Mouse (Mus musculus) c-Kit-positive CD71-positive TER-119-negative erythroid progenitor cells, embryonic 14.5 days (primary cell): ENCODE measurements around the gene Sphk2.

Experiments
- DNase-seq: peaks from one replicate; pipeline ENCODE4 v3.0.0-alpha.2; 2013; ENCODE audit warnings: low read depth

Gene Sphk2

GRCm38 (mm10) chr7:45710477-45711191, 7.2 kb downstream of the Sphk2 start:
- no peak for DNase-seq

- no peak for DNase-seq
Observed at GRCm38 (mm10) chr7:45709677-45710355, 8.0 kb downstream of the Sphk2 start.

GRCm38 (mm10) chr7:45709036-45709435, 8.8 kb downstream of the Sphk2 start:
- no peak for DNase-seq

GRCm38 (mm10) chr7:45708221-45708761, 9.5 kb downstream of the Sphk2 start:
- DNase-seq = no peak

- peak; percentile 79 for DNase-seq
Observed at GRCm38 (mm10) chr7:45707375-45707967, 10.3 kb downstream of the Sphk2 start.

GRCm38 (mm10) chr7:45706721-45707241, 11.0 kb downstream of the Sphk2 start:
- peak; percentile 74 for DNase-seq

- no peak for DNase-seq
Observed at GRCm38 (mm10) chr7:45705873-45706281, 11.9 kb downstream of the Sphk2 start.

GRCm38 (mm10) chr7:45705443-45705864, 12.3 kb downstream of the Sphk2 start:
- no peak for DNase-seq

- DNase-seq = peak; percentile 96
Observed at GRCm38 (mm10) chr7:45704730-45705442, 12.9 kb downstream of the Sphk2 start, which contains the start of gene Dbp. Gene Dbp, plus strand, starts transcription at chr7:45705088.

GRCm38 (mm10) chr7:45704046-45704559, 13.7 kb downstream of the Sphk2 start:
- DNase-seq = peak; percentile 80

- DNase-seq = no peak
Observed at GRCm38 (mm10) chr7:45703521-45704033, 14.2 kb downstream of the Sphk2 start.

GRCm38 (mm10) chr7:45702809-45703520, 14.8 kb downstream of the Sphk2 start:
- no peak for DNase-seq

GRCm38 (mm10) chr7:45702316-45702715, 15.5 kb downstream of the Sphk2 start:
- no peak for DNase-seq

- no peak for DNase-seq
Observed at GRCm38 (mm10) chr7:45701607-45702006, 16.2 kb downstream of the Sphk2 start.

- no peak for DNase-seq
Observed at GRCm38 (mm10) chr7:45701072-45701471, 16.7 kb downstream of the Sphk2 start.

GRCm38 (mm10) chr7:45700301-45701015, 17.3 kb downstream of the Sphk2 start:
- DNase-seq = no peak

GRCm38 (mm10) chr7:45699523-45700141, 18.2 kb downstream of the Sphk2 start, which contains the start of gene Car11:
Gene Car11, plus strand, starts transcription at chr7:45699843.
- DNase-seq = no peak

- DNase-seq = no peak
Observed at GRCm38 (mm10) chr7:45697894-45698293, 19.9 kb downstream of the Sphk2 start.

- no peak for DNase-seq
Observed at GRCm38 (mm10) chr7:45695098-45695497, 22.7 kb downstream of the Sphk2 start.
